9 mouse cellular contexts compared by ENCODE assay signal in genomic region chr1:179136461-179137144, GRCm38 (mm10).
A peak's percentile ranks its signal among the peaks of the same experiment; 100 is the strongest.
DNase-seq lines count a peak whose midpoint lies in the region; ATAC-seq and TF ChIP-seq lines count a peak whose summit lies in the region.
"Had no signal": no experiment of that assay in that cellular context is flagged by ENCODE, and none has a peak within 500 bp of the region (broad histone marks: within the 10 kb centered on the region; RNA-seq: fewer than 3 reads in every experiment).

No protein-coding gene starts in this region.

- H3K27ac ChIP-seq in midbrain, embryonic 14.5 days (replicated peaks; ENCODE audit: low read depth, low read length), result no peak overlapping the region
- no peak overlapping the region for H3K27ac ChIP-seq in midbrain, embryonic 16.5 days (ENCODE audit: low read length)
- H3K27ac ChIP-seq in heart, adult 2 months, result no peak overlapping the region
- no peak overlapping the region for H3K27ac ChIP-seq in kidney, adult 2 months (ENCODE audit: insufficient read depth, low read depth, low read length)
- H3K27ac ChIP-seq: liver, embryonic 13.5 days had no signal

- 0 out of 2 replicates have a peak, but pooled peaks cover 7% of the 10 kb centered on the region for H3K9me3 ChIP-seq in midbrain, embryonic 14.5 days (ENCODE audit: control insufficient read depth, low read length)
- peaks cover 3% of the 10 kb centered on the region; the same call in 1 of the 2 replicates for H3K9me3 ChIP-seq in midbrain, embryonic 16.5 days (replicated peaks; ENCODE audit: control insufficient read depth, low read length, poor library complexity, severe bottlenecking)
- H3K9me3 ChIP-seq: liver, embryonic 13.5 days had no signal

- no peaks in the 10 kb centered on the region for H3K79me2 ChIP-seq in heart, adult 2 months (replicated peaks; ENCODE audit: control insufficient read depth, insufficient read depth, low read length)

- DNase-seq in midbrain, embryonic 14.5 days, result peak; percentile 41
- DNase-seq in cerebellum, adult 11 months, result peak; percentile 64
- DNase-seq in heart, adult 2 months, result peak; percentile 51 to 60
- DNase-seq in kidney, adult 2 months, result peak; percentile 87
- peak; percentile 35 for DNase-seq in lung, postnatal 25 days (ENCODE audit: low spot score)
- DNase-seq in embryo, embryonic 11 days, result no peak
- DNase-seq in spleen, postnatal 36 days (ENCODE audit: low spot score in 2 of 2), result no peak
- DNase-seq: liver, embryonic 13.5 days had no signal

- no peaks in the 10 kb centered on the region for H3K36me3 ChIP-seq in midbrain, embryonic 14.5 days (ENCODE audit: control insufficient read depth, insufficient read depth, low read length)
- no peaks in the 10 kb centered on the region for H3K36me3 ChIP-seq in midbrain, embryonic 16.5 days (ENCODE audit: control insufficient read depth, insufficient read depth, low read length)
- no peaks in the 10 kb centered on the region for H3K36me3 ChIP-seq in heart, adult 2 months (ENCODE audit: control insufficient read depth, insufficient read depth, low read length)
- no peaks in the 10 kb centered on the region for H3K36me3 ChIP-seq in kidney, adult 2 months (ENCODE audit: control insufficient read depth, insufficient read depth, low read length)
- H3K36me3 ChIP-seq: liver, embryonic 13.5 days had no signal

- ATAC-seq in midbrain, embryonic 14.5 days (ENCODE audit: low FRiP score, low TSS enrichment), result no peak
- no peak for ATAC-seq in midbrain, embryonic 16.5 days

- 59% methylated on average over 14 of the region's 14 CpGs for WGBS in midbrain, embryonic 14.5 days
- WGBS in midbrain, embryonic 16.5 days, result 59% methylated on average over 14 of the region's 14 CpGs
- WGBS in heart, adult 2 months, result 27% methylated on average over 14 of the region's 14 CpGs
- WGBS in kidney, adult 2 months, result 25% methylated on average over 14 of the region's 14 CpGs

- no peak overlapping the region for H3K4me3 ChIP-seq in midbrain, embryonic 14.5 days (replicated peaks; ENCODE audit: low read depth, low read length)
- H3K4me3 ChIP-seq in midbrain, embryonic 16.5 days (ENCODE audit: low read depth, low read length), result no peak overlapping the region
- H3K4me3 ChIP-seq in heart, adult 2 months, result 0 out of 2 replicates have a peak overlapping the region, but pooled peaks have one; percentile 5
- no peak overlapping the region for H3K4me3 ChIP-seq in kidney, adult 2 months (ENCODE audit: insufficient read depth, low read depth, low read length)
- H3K4me3 ChIP-seq: liver, embryonic 13.5 days had no signal

- H3K4me1 ChIP-seq in midbrain, embryonic 14.5 days (ENCODE audit: control insufficient read depth, insufficient read depth, low read length), result peaks cover 6% of the 10 kb centered on the region; the same call in 1 of the 2 replicates
- H3K4me1 ChIP-seq in midbrain, embryonic 16.5 days (ENCODE audit: control insufficient read depth, insufficient read depth, low read length), result no peaks in the 10 kb centered on the region; the same call in 1 of the 2 replicates
- H3K4me1 ChIP-seq in heart, adult 2 months (ENCODE audit: control insufficient read depth, insufficient read depth, low read length), result peaks cover 2% of the 10 kb centered on the region
- H3K4me1 ChIP-seq in kidney, adult 2 months (ENCODE audit: control insufficient read depth, insufficient read depth, low read length), result no peaks in the 10 kb centered on the region
- H3K4me1 ChIP-seq: liver, embryonic 13.5 days had no signal

- H3K9ac ChIP-seq in midbrain, embryonic 14.5 days (replicated peaks; ENCODE audit: low read length), result no peak overlapping the region
- H3K9ac ChIP-seq in midbrain, embryonic 16.5 days (ENCODE audit: low read depth, low read length), result no peak overlapping the region
- no peak overlapping the region for H3K9ac ChIP-seq in heart, adult 2 months (ENCODE audit: low read depth, low read length)
- H3K9ac ChIP-seq: liver, embryonic 13.5 days had no signal

- TF ChIP-seq POLR2A in heart, adult 2 months (IDR thresholded peaks at IDR 0.05; ENCODE audit: insufficient read depth, low read depth, low read length), result no peak
- no peak for TF ChIP-seq POLR2A in kidney, adult 2 months (IDR thresholded peaks at IDR 0.05; ENCODE audit: low read depth, low read length)

- TF ChIP-seq CTCF in heart, adult 2 months (IDR thresholded peaks at IDR 0.05), result no peak
- TF ChIP-seq CTCF in kidney, adult 2 months (conservative IDR thresholded peaks at IDR 0.05; ENCODE audit: insufficient read depth, insufficient read length, low read depth, low read length), result no peak

- intact Hi-C loops in heart, adult 2 months (cut with DNase I), result no loop called here

- no peak for TF ChIP-seq EP300 in heart, adult 2 months (IDR thresholded peaks at IDR 0.05; ENCODE audit: insufficient read depth, low read depth, low read length)

- no peaks in the 10 kb centered on the region; the same call in 1 of the 2 replicates for H3K27me3 ChIP-seq in midbrain, embryonic 14.5 days (ENCODE audit: control insufficient read depth, insufficient read depth, low read length)
- H3K27me3 ChIP-seq in midbrain, embryonic 16.5 days (ENCODE audit: control insufficient read depth, insufficient read depth, low read depth, low read length), result no peaks in the 10 kb centered on the region
- H3K27me3 ChIP-seq in heart, adult 2 months (ENCODE audit: control insufficient read depth, insufficient read depth, low read length), result no peaks in the 10 kb centered on the region
- no peaks in the 10 kb centered on the region for H3K27me3 ChIP-seq in kidney, adult 2 months (replicated peaks; ENCODE audit: control insufficient read depth, insufficient read depth, low read length)
- H3K27me3 ChIP-seq: liver, embryonic 13.5 days had no signal

- H3K4me2 ChIP-seq in midbrain, embryonic 14.5 days (ENCODE audit: low read length), result no peak overlapping the region
- no peak overlapping the region for H3K4me2 ChIP-seq in midbrain, embryonic 16.5 days (ENCODE audit: low read length)
- H3K4me2 ChIP-seq: liver, embryonic 13.5 days had no signal

Comparison
In these comparisons a context has a peak if more than half of its experiments do, and no peak if none do; other contexts are left out.
1. DNase-seq: peak in midbrain, embryonic 14.5 days (single experiment), cerebellum, adult 11 months (single experiment), heart, adult 2 months (2 of 2), kidney, adult 2 months (single experiment) and lung, postnatal 25 days (single experiment); none in embryo, embryonic 11 days (single experiment) and spleen, postnatal 36 days (0 of 2).